Mouse (Mus musculus) brain, embryonic 14.5 days (tissue): ENCODE measurements around the gene Adgrb2.

Source experiments
- CTCF ChIP-seq: fragments of 200-500 bp; IDR thresholded peaks from 2 replicates; pipeline ENCODE4 v1.5.1; 2012; ENCODE audit warnings: inconsistent platforms, mild to moderate bottlenecking, moderate library complexity, borderline replicate concordance; ENCODE audit not compliant: insufficient read depth, insufficient read length; ENCODE audit errors: extremely low read depth
- POLR2A ChIP-seq: fragments of 200-500 bp; IDR thresholded peaks from 2 replicates; pipeline ENCODE4 v1.6.1; 2012; ENCODE audit warnings: mild to moderate bottlenecking, inconsistent platforms, borderline replicate concordance; ENCODE audit not compliant: poor library complexity, insufficient read depth, insufficient read length, severe bottlenecking; ENCODE audit errors: extremely low read depth

GRCm38 (mm10) chr4:130039351-130039750 is 54.7 kb downstream of the Adgrb2 start:
- TF ChIP-seq POLR2A (no peak), CTCF (no peak)
